Comparison of ENCODE assay signal across 17 mouse cellular contexts in the genomic region with DNA sequence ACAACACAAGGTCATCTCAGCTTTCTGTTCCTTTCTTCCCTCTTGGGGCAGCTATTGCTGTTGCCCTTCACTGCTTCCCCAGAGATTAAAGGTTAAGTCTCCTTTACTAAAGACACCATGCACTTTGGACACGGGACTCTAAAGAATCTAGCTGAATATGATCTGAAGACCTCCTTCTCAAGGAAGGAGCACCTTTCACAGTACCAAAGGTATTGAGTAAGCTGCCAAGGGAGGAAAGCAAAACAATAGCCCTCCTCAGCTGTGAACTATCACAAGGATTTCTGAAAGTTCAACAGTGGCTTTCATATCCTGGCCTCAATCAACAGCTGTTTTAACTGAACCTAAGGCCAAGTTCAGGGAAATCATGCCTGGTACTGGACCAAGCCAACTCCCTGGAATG. TPM values are rescaled to one million over a fixed set of nuclear protein-coding genes. Genes with fewer than 3 reads are reported as not detected.
"Had no signal": no experiment of that assay in that cellular context is flagged by ENCODE, and none has a peak within 500 bp of the region (broad histone marks: within the 10 kb centered on the region; RNA-seq: fewer than 3 reads in every experiment).

No protein-coding gene starts in this region.

- ATAC-seq: liver, embryonic 12.5 days; midbrain, embryonic 15.5 days had no signal

- H3K27me3 ChIP-seq: kidney, embryonic 15.5 days; limb, embryonic 13.5 days; liver, embryonic 12.5 days; liver, embryonic 15.5 days; lung, embryonic 15.5 days; midbrain, embryonic 15.5 days; neural tube, embryonic 12.5 days; neural tube, embryonic 15.5 days had no signal

- DNase-seq: kidney, postnatal 10 days; liver; lung, postnatal 10 days; lung, postnatal 4 days; thymus, adult 18-20 months; thymus, postnatal 36 days had no signal

RNA-seq across cellular contexts. Expression of a gene that starts 6.6 kb away (rescaled TPM):
- polyA plus RNA-seq: limb, embryonic 10.5 days; limb, embryonic 13.5 days; liver, embryonic 12.5 days; liver, embryonic 15.5 days; lung, embryonic 15.5 days; midbrain, embryonic 11.5 days; midbrain, embryonic 15.5 days; neural tube, embryonic 12.5 days; neural tube, embryonic 15.5 days; stomach, embryonic 16.5 days had no signal

RNA-seq across cellular contexts. Expression of a gene that starts 20.3 kb away (rescaled TPM):
- polyA plus RNA-seq: limb, embryonic 10.5 days; lung, embryonic 15.5 days had no signal
